Mouse (Mus musculus) hindbrain, embryonic 13.5 days (tissue): Measurements from ENCODE around the gene 9530077C05Rik. TPM values are rescaled to one million over a fixed set of nuclear protein-coding genes. Genes with fewer than 3 reads are reported as not detected.

Experiments
- ATAC-seq: fragments of 200-750 bp; cut with Nextera tagmentation; 2 replicates; pipeline ENCODE4 v1.8.0; 2017; ENCODE audit warnings: moderate TSS enrichment; ENCODE audit not compliant: low FRiP score
- H3K27ac ChIP-seq: fragments of 300-500 bp; sonication (generic); 2 replicates; pipeline ENCODE4 v1.5.1; 2015; ENCODE audit warnings: inconsistent platforms, mild to moderate bottlenecking, moderate library complexity
- H3K27me3 ChIP-seq: fragments of 300-500 bp; sonication (generic); 2 replicates; pipeline ENCODE4 v1.6.1; 2015; ENCODE audit warnings: mild to moderate bottlenecking, inconsistent platforms
- H3K36me3 ChIP-seq: fragments of 300-500 bp; sonication (generic); 2 replicates; pipeline ENCODE4 v1.6.1; 2015; ENCODE audit warnings: mild to moderate bottlenecking, inconsistent platforms
- H3K4me1 ChIP-seq: fragments of 300-500 bp; sonication (generic); replicated peaks from 2 replicates; pipeline ENCODE4 v1.6.1; 2015; ENCODE audit warnings: inconsistent platforms
- H3K4me2 ChIP-seq: fragments of 300-500 bp; sonication (generic); 2 replicates; pipeline ENCODE4 v1.6.1; 2015; ENCODE audit warnings: inconsistent platforms, mild to moderate bottlenecking, moderate library complexity
- H3K4me3 ChIP-seq: fragments of 300-500 bp; sonication (generic); 2 replicates; pipeline ENCODE4 v1.5.1; 2015; ENCODE audit warnings: mild to moderate bottlenecking, inconsistent platforms
- H3K9ac ChIP-seq: fragments of 300-500 bp; sonication (generic); 2 replicates; pipeline ENCODE4 v1.6.1; 2015; ENCODE audit warnings: mild to moderate bottlenecking, inconsistent platforms
- H3K9me3 ChIP-seq: fragments of 300-500 bp; sonication (generic); 2 replicates; pipeline ENCODE4 v1.6.1; 2016; ENCODE audit warnings: inconsistent platforms
- WGBS: fragments of 180-500 bp; shearing (Covaris S2); methylation state at CpG from one replicate; pipeline ENCODE4 v1.1.7; 2015; 5-methylcytosine and 5-hydroxymethylcytosine counted together
- polyA plus RNA-seq: library from polyadenylated mRNA; unstranded; fragments of >200 nt; fragmentation: Nextera tagmentation; extraction: Ambion mirVana; gene quantifications from 2 replicates; pipeline ENCODE4 v1.2.1, GENCODE M21; 2015

Gene 9530077C05Rik
- polyA plus RNA-seq: 8.8 and 9.1 TPM in 2 replicates

DNA sequence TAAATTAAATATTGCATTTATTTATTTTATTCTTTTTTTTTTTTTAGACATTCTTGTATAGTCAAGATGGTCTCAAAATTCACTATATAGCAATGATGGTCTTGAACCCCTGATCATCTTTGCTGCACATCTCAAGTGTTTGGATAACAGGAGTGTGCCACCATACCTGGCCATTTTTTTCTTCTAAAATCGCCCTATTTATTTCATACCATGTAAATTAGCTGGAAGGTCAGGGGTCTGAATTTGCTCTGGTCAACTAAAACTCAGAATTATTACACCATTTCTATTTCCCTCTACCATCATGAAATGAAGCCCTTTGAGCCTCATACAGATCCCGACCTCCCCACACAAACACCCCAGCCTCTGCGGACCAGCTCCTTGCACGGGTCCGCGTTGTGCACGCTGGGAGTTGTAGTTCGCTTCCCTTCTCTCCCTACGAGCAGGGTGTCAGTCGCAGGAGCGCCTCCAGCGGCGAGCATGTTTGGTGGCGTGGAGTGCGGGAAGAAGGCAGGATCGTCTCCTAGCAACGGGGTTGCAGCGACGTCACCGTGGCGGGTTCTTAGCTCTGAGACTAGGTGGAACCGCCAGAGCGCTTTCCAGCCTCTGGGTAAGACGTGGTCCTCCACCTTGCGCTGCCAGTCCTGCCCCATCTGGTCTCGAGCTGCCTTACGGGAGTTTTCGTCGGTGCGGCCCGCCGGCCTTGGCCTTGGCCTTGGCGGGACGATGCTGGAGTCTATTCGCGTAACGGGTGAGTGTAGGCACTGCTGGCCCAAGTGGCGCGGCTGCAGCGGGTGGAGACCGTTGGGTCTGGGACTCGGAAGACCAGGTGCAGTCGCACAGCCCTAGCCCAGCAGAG is at the start of gene 9530077C05Rik:
9530077C05Rik (plus strand) TSS at position 512 of the 856 bp plus-strand sequence.
- Histone ChIP-seq H3K36me3 (no peaks in the 10 kb centered on the region), H3K4me3 (peak within 1 kb of the TSS; percentile 57), H3K27ac (peak within 1 kb of the TSS; percentile 79), H3K4me2 (peak within 1 kb of the TSS; percentile 57), H3K4me1 (no peaks in the 10 kb centered on the region), H3K9me3 (no peaks in the 10 kb centered on the region), H3K27me3 (no peaks in the 10 kb centered on the region), H3K9ac (peak within 1 kb of the TSS; percentile 79)
- under 1% methylated on average over 43 of the region's 43 CpGs for WGBS
- peak; percentile 99 for ATAC-seq

DNA sequence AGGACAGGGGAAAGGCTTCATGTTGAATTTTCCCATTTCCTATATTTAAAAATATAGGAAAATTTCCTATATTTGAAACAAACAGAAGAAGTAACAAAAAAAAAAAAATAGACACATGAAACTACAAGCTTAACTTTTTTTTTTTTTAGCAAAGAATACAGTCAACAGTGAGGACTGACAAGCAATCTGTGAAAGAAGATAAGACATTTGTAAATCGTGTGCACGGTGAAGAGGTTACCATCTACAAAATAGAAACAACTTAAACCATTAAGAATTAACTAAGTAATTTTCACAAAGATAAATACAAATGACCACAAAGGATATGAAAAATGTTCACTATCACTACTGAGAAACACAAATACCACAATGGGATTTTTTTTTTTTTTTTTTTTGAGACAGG is 45.1 kb upstream of the 9530077C05Rik start:
- no peaks in the 10 kb centered on the region for H3K4me1 ChIP-seq
- no peaks in the 10 kb centered on the region for H3K9me3 ChIP-seq
- 95% methylated on average over 2 of the region's 2 CpGs for WGBS
- no peak overlapping the region for H3K4me3 ChIP-seq
- H3K36me3 ChIP-seq: peaks cover 4% of the 10 kb centered on the region
- H3K27ac ChIP-seq: no peak overlapping the region
- no peaks in the 10 kb centered on the region for H3K27me3 ChIP-seq
- no peak overlapping the region for H3K4me2 ChIP-seq
- ATAC-seq: no peak
- H3K9ac ChIP-seq: no peak overlapping the region

DNA sequence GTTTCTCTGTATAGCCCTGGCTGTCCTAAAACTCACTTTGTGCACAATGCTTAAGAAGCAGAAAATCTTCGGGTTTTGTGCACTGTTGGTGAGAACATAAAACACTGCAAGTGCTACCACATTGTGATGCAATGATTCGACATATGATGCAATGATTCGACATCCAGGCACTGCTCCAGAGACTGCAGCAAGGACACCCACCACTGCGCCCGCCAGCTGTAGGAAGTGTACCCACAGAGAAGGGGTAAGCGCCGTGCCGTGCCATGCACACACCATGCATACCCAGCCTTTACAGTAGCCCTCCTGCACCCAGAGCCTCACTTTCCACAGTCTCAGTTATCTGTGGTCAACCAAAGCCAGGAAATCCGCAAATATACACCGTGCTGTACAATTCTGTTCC is 44.7 kb upstream of the 9530077C05Rik start:
- 96% methylated on average over 10 of the region's 10 CpGs for WGBS
- no peak for ATAC-seq
- H3K4me1 ChIP-seq: no peaks in the 10 kb centered on the region
- H3K27ac ChIP-seq: no peak overlapping the region
- H3K4me2 ChIP-seq: no peak overlapping the region
- H3K27me3 ChIP-seq: no peaks in the 10 kb centered on the region
- H3K9me3 ChIP-seq: no peaks in the 10 kb centered on the region
- no peak overlapping the region for H3K9ac ChIP-seq
- no peak overlapping the region for H3K4me3 ChIP-seq
- H3K36me3 ChIP-seq: peaks cover 4% of the 10 kb centered on the region

DNA sequence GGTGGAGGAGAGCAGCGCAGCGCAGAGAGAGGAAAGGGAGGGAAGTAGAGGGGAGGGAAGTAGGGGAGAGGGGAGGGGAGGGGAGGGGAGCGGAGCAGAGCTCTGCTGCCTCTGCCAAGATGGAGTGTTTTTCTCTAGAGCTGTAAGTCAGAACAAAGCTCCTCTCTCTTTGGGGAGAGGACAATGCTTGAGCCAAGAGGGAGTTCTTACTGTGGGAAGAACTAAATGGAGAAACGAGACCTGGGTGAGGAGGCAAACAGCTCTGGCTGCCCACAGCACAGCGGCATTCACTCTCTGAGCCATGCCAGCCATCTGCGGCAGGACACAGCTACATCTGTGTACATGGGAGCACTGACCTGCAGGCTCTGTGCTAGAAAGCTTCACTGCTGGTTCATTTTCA is 43.3 kb upstream of the 9530077C05Rik start:
- no peak for ATAC-seq
- no peak overlapping the region; the same call in 1 of the 2 replicates for H3K9ac ChIP-seq
- no peaks in the 10 kb centered on the region for H3K9me3 ChIP-seq
- no peaks in the 10 kb centered on the region for H3K4me1 ChIP-seq
- WGBS: 76% methylated on average over 6 of the region's 6 CpGs
- no peak overlapping the region for H3K4me3 ChIP-seq
- H3K27ac ChIP-seq: no peak overlapping the region; the same call in 1 of the 2 replicates
- peaks cover 15% of the 10 kb centered on the region for H3K36me3 ChIP-seq
- no peaks in the 10 kb centered on the region for H3K27me3 ChIP-seq
- H3K4me2 ChIP-seq: no peak overlapping the region

DNA sequence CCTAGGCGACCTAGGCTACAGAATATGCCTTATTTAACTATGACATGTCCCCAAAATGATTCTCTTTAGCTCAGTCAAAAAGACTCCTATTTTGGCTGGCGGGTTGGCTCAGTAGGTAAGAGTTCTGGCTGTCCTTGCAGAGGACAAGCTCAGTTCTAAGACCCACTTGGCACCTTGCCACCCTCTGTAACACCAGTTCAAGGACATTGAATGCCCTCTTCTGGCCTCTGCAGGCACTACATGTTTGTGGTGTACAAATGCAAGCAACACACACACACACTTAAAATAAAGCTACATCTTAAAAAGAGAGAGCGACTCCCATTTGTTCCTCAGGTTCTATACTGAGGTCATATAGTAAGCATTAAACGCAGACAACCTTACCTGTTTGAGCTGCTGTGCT is 38.6 kb upstream of the 9530077C05Rik start:
- H3K4me2 ChIP-seq: no peak overlapping the region
- H3K9me3 ChIP-seq: no peaks in the 10 kb centered on the region
- no peak for ATAC-seq
- H3K36me3 ChIP-seq: peaks cover 14% of the 10 kb centered on the region
- H3K9ac ChIP-seq: no peak overlapping the region
- no peaks in the 10 kb centered on the region for H3K4me1 ChIP-seq
- WGBS: 96% methylated on average over 4 of the region's 4 CpGs
- no peak overlapping the region for H3K4me3 ChIP-seq
- H3K27ac ChIP-seq: no peak overlapping the region
- no peaks in the 10 kb centered on the region for H3K27me3 ChIP-seq

DNA sequence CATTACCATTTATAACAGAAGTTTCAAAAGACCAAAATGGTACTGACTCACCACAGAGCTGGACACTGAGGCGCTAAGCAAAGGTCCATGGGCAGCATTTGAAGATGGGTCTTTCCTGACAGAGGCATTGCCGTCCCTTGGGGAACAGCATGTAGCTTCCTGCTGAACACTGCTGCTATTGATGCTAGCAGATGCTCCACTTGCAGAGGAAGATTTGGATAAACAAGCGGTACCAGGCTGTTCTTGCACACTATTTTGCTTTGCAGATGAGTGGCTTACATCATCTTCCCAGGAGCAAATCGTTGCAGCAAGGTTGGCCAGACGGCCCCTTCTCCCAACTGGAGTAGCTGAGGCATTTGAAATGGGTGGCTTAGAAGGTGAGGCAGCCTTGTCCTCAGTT is 35.2 kb upstream of the 9530077C05Rik start:
- Histone ChIP-seq H3K4me2 (no peak overlapping the region), H3K27me3 (no peaks in the 10 kb centered on the region), H3K9ac (no peak overlapping the region), H3K4me3 (no peak overlapping the region), H3K36me3 (peaks cover 21% of the 10 kb centered on the region), H3K4me1 (no peaks in the 10 kb centered on the region), H3K9me3 (no peaks in the 10 kb centered on the region), H3K27ac (no peak overlapping the region)
- no peak for ATAC-seq
- WGBS: 78% methylated on average over 5 of the region's 5 CpGs

DNA sequence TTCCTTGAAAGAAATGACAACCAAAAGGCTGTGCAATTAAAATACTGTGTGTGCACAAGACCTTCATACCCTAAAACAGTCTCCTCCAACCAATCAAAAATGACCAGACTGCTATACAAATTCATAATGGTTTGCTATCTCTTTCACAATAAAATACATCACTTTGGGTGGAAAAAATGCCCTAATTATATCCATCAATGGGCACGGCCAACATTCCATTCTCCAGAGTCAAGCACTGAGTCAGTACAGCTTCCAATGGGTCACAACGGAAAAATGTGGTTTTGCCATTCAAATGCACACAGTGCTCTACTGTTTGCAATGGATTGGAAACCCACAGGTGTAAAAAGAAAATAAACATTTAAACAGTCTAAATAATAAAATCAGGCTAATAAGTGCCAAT is 25.4 kb upstream of the 9530077C05Rik start:
- peaks cover 15% of the 10 kb centered on the region for H3K4me1 ChIP-seq
- no peak overlapping the region for H3K4me2 ChIP-seq
- ATAC-seq: no peak
- H3K27me3 ChIP-seq: no peaks in the 10 kb centered on the region
- H3K9me3 ChIP-seq: no peaks in the 10 kb centered on the region
- no peaks in the 10 kb centered on the region for H3K36me3 ChIP-seq
- H3K27ac ChIP-seq: no peak overlapping the region
- no peak overlapping the region for H3K4me3 ChIP-seq
- 69% methylated on average over 2 of the region's 2 CpGs for WGBS
- H3K9ac ChIP-seq: no peak overlapping the region

DNA sequence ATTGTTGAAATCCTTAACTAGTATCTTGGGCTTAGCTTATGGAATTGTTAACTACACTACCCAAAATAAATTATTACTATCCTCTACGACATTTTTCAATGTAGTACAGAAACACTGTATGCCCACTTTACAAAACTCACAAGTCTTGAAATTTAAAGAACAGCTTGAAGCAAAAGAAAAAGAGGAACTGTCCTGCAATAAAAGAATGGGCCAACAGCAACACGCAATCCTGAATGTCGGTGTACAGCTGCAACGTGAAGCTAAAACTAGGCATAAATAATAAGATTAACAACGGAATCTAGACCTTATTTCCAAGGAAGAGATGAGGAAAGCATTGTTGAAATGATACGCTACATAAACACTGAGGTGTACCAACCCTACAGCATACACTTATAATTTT is 23.4 kb upstream of the 9530077C05Rik start:
- H3K27me3 ChIP-seq: no peaks in the 10 kb centered on the region
- ATAC-seq: no peak
- WGBS: 22% methylated on average over 6 of the region's 6 CpGs
- H3K36me3 ChIP-seq: no peaks in the 10 kb centered on the region
- H3K27ac ChIP-seq: no peak overlapping the region
- no peaks in the 10 kb centered on the region for H3K9me3 ChIP-seq
- H3K4me3 ChIP-seq: peak overlapping the region; percentile 75
- peak overlapping the region; percentile 96 for H3K4me2 ChIP-seq
- H3K9ac ChIP-seq: peak overlapping the region; percentile 84; the same call in 1 of the 2 replicates
- H3K4me1 ChIP-seq: peaks cover 15% of the 10 kb centered on the region

DNA sequence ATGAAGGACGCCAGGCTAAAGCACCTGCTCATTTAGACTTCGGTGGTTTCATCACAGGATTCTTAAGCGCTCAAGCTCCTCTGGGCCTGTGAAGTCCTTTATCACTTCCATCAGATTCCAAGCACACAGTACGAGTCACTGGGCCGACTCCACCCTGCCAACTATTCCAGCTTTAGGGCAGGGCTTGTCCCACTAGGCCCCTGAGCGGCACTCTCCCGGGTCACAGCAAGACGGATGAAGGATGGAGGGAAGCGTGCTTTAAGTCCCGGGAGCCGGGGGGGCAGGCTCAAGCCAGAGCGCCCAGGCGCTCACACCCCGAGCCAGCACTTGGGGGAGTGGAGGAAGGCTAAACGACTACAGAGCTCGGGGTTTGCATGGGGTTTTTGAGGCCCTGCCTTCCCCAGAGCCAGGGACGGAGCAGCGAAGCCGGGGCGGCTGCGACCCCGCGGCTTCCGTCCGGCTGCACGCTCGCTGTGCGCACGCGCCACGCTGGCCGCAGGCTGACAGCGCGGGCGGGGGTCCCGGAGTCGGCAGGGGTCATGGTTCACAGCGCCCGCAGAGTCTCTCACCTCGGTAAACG is 22.8 kb upstream of the 9530077C05Rik start:
- WGBS: under 1% methylated on average over 37 of the region's 41 CpGs

DNA sequence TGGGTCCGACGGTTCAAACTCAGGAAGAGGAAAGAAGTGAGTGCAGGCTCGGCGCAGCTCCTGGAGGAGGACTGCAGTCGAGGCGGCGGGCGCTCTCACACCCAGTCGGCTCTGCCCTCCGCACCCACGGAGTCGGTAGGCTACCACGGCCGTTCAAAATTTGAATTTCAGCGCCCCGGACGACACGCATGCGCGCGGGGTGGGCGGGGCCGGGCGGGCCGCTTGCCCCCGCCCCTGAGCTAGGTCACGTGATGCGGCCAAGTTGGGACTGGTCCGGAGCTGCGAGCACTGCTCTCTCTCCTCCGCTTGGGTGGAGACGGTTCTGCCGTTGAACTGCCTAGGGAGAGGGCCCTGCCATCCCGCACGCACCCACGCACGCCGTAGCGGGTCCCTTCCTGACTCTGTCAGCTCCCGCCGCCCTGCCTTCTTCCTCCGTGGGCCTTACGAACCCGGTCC is 22.3 kb upstream of the 9530077C05Rik start, which contains the start of gene Anln:
Anln (minus strand) TSS at position 168 of the 456 bp plus-strand sequence.
- peak; percentile 96 for ATAC-seq
- H3K4me1 ChIP-seq: peaks cover 15% of the 10 kb centered on the region
- no peaks in the 10 kb centered on the region for H3K36me3 ChIP-seq
- WGBS: under 1% methylated on average over 44 of the region's 44 CpGs
- H3K9ac ChIP-seq: peak within 1 kb of the TSS; percentile 84
- H3K9me3 ChIP-seq: no peaks in the 10 kb centered on the region
- H3K27ac ChIP-seq: peak within 1 kb of the TSS; percentile 89
- H3K27me3 ChIP-seq: no peaks in the 10 kb centered on the region
- H3K4me3 ChIP-seq: peak within 1 kb of the TSS; percentile 75
- H3K4me2 ChIP-seq: peak within 1 kb of the TSS; percentile 96

More for the DNA sequence above, 22.8 kb upstream of the 9530077C05Rik start:
- H3K9me3 ChIP-seq: no peaks in the 10 kb centered on the region
- no peaks in the 10 kb centered on the region for H3K36me3 ChIP-seq
- peak; percentile 82 for ATAC-seq
- H3K4me3 ChIP-seq: peak overlapping the region; percentile 75
- peak overlapping the region; percentile 89 for H3K27ac ChIP-seq
- H3K4me1 ChIP-seq: peaks cover 15% of the 10 kb centered on the region
- no peaks in the 10 kb centered on the region for H3K27me3 ChIP-seq
- H3K9ac ChIP-seq: peak overlapping the region; percentile 84
- H3K4me2 ChIP-seq: peak overlapping the region; percentile 96

DNA sequence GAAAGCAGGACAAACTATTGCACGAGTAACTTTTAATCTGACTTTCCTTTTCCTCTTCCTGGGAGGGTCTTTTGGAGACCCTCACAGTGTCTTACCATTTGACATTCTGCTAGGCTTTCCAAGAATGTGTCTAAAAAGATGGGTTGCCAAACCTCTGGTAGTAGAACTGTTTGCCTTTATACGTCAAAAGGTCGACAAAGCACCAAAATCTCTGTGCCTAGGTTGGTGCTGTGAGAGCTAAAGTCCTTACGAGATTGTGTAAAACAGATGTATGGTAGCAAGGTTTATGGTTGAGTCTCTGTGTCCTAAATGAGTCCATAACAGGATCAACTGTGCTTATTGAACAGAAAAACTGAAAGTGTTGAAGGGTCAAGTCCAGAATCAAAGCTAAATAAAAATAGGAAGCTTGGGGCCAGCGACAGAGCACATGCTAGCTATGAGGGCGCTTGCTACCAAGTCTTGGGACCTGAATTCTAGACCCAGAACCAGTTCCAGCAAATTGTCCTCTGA is 21.5 kb upstream of the 9530077C05Rik start:
- Histone ChIP-seq H3K4me3 (peak overlapping the region; percentile 75), H3K4me1 (peaks cover 15% of the 10 kb centered on the region), H3K4me2 (peak overlapping the region; percentile 96), H3K9ac (0 out of 2 replicates have a peak overlapping the region, but pooled peaks have one; percentile 84), H3K27ac (peak overlapping the region; percentile 89; the same call in 1 of the 2 replicates), H3K36me3 (no peaks in the 10 kb centered on the region), H3K9me3 (no peaks in the 10 kb centered on the region), H3K27me3 (no peaks in the 10 kb centered on the region)
- 71% methylated on average over 6 of the region's 6 CpGs for WGBS
- no peak for ATAC-seq

DNA sequence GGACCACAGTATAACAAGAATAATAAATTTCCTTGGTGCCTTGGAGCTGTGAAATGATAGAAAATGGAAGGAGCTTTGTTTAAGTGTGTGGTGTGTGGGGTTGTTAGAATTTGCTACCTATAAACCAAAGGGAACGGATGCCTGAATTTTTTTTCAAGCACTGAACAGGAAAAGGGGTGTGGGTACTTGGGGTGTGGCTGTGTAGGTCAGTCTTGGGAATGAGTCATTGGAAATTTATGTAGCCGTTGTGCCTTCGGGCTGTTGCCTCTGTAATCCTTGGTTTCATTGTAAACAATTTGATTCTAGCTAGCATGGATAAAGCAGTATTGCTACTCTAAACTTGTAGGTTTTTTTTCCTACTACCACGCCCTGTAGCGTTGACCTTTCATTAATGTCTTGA is 20.9 kb upstream of the 9530077C05Rik start:
- 96% methylated on average over 5 of the region's 5 CpGs for WGBS
- Histone ChIP-seq H3K36me3 (no peaks in the 10 kb centered on the region), H3K4me1 (peaks cover 15% of the 10 kb centered on the region), H3K9me3 (no peaks in the 10 kb centered on the region), H3K9ac (no peak overlapping the region), H3K27me3 (no peaks in the 10 kb centered on the region), H3K27ac (no peak overlapping the region), H3K4me2 (no peak overlapping the region), H3K4me3 (no peak overlapping the region)
- no peak for ATAC-seq
